Mouse (Mus musculus) activated CD4-positive, CD25-positive, alpha-beta regulatory T cell, adult 4 months (primary cell): ENCODE measurements at regions not wholly inside any gene's neighbourhood (a gene's known extent, or its start where the extent isn't known, plus 50 kb on each side); places are given as distances from the start of the nearest gene placed in this dataset.
"Not testable (repeated sequence)": the region's sequence is repeated elsewhere in the genome, so short reads cannot be mapped to it uniquely, and the experiment has no call there.

Experiments used
- ATAC-seq: one replicate; pipeline ENCODE4 v1.8.0; 2017

GRCm38 (mm10) chr17:4581851-4582250, 412.3 kb upstream of the Arid1b start:
- no peak for ATAC-seq

- no peak for ATAC-seq
Measured at GRCm38 (mm10) chr17:4610481-4610880, 383.7 kb upstream of the Arid1b start.

GRCm38 (mm10) chr17:4610993-4611392, 383.1 kb upstream of the Arid1b start:
- no peak for ATAC-seq

- ATAC-seq = no peak
Measured at GRCm38 (mm10) chr17:4611711-4612110, 382.4 kb upstream of the Arid1b start.

GRCm38 (mm10) chr17:4612136-4612535, 382.0 kb upstream of the Arid1b start:
- ATAC-seq = no peak

- ATAC-seq = no peak
Measured at GRCm38 (mm10) chr17:4612741-4613140, 381.4 kb upstream of the Arid1b start.

GRCm38 (mm10) chr17:4620361-4620760, 373.8 kb upstream of the Arid1b start:
- no peak for ATAC-seq

GRCm38 (mm10) chr17:4626126-4626525, 368.0 kb upstream of the Arid1b start:
- not testable (repeated sequence) for ATAC-seq

- ATAC-seq = no peak
Measured at GRCm38 (mm10) chr17:4627542-4627941, 366.6 kb upstream of the Arid1b start.

GRCm38 (mm10) chr17:4631122-4631521, 363.0 kb upstream of the Arid1b start:
- ATAC-seq = no peak

- ATAC-seq = no peak
Measured at GRCm38 (mm10) chr17:4632506-4632905, 361.6 kb upstream of the Arid1b start.

- no peak for ATAC-seq
Measured at GRCm38 (mm10) chr17:4633771-4634170, 360.4 kb upstream of the Arid1b start.

- no peak for ATAC-seq
Measured at GRCm38 (mm10) chr17:4636796-4637353, 357.3 kb upstream of the Arid1b start.

- no peak for ATAC-seq
Measured at GRCm38 (mm10) chr17:4639531-4639930, 354.6 kb upstream of the Arid1b start.

GRCm38 (mm10) chr17:4640555-4640954, 353.6 kb upstream of the Arid1b start:
- ATAC-seq = no peak

- ATAC-seq = no peak
Measured at GRCm38 (mm10) chr17:4641166-4641565, 353.0 kb upstream of the Arid1b start.

- ATAC-seq = no peak
Measured at GRCm38 (mm10) chr17:4642046-4642445, 352.1 kb upstream of the Arid1b start.

- no peak for ATAC-seq
Measured at GRCm38 (mm10) chr17:4643343-4643742, 350.8 kb upstream of the Arid1b start.

- no peak for ATAC-seq
Measured at GRCm38 (mm10) chr17:4648603-4649002, 345.5 kb upstream of the Arid1b start.

- no peak for ATAC-seq
Measured at GRCm38 (mm10) chr17:4654221-4654620, 339.9 kb upstream of the Arid1b start.

GRCm38 (mm10) chr17:4661996-4662395, 332.1 kb upstream of the Arid1b start:
- ATAC-seq = no peak

- ATAC-seq = no peak
Measured at GRCm38 (mm10) chr17:4668511-4668910, 325.6 kb upstream of the Arid1b start.

- no peak for ATAC-seq
Measured at GRCm38 (mm10) chr17:4673271-4673670, 320.9 kb upstream of the Arid1b start.

- no peak for ATAC-seq
Measured at GRCm38 (mm10) chr17:4706421-4706820, 287.7 kb upstream of the Arid1b start.

- no peak for ATAC-seq
Measured at GRCm38 (mm10) chr17:4721061-4721460, 273.1 kb upstream of the Arid1b start.
